Mouse (Mus musculus) kidney, adult 2 months (tissue): ENCODE measurements at regions not wholly inside any gene's neighbourhood (a gene's known extent, or its start where the extent isn't known, plus 50 kb on each side); places are given as distances from the start of the nearest gene placed in this dataset.

Experiments
- DNase-seq: peaks from one replicate; pipeline ENCODE4 v3.0.0; 2021
- H3K27ac ChIP-seq: fragments of 200-500 bp; 2 replicates; pipeline ENCODE4 v1.5.1; 2012; ENCODE audit warnings: low read depth, low read length, control low read depth, inconsistent platforms; ENCODE audit not compliant: insufficient read depth
- H3K27me3 ChIP-seq: fragments of 200-500 bp; replicated peaks from 2 replicates; pipeline ENCODE4 v1.6.1; 2012; ENCODE audit warnings: mild to moderate bottlenecking, moderate library complexity, low read length, inconsistent platforms; ENCODE audit not compliant: control insufficient read depth, insufficient read depth
- H3K36me3 ChIP-seq: fragments of 200-500 bp; 2 replicates; pipeline ENCODE4 v1.6.1; 2012; ENCODE audit warnings: mild to moderate bottlenecking, moderate library complexity, low read length, inconsistent platforms; ENCODE audit not compliant: control insufficient read depth, insufficient read depth
- H3K4me1 ChIP-seq: fragments of 200-500 bp; 2 replicates; pipeline ENCODE4 v1.6.1; 2011; ENCODE audit warnings: low read length; ENCODE audit not compliant: control insufficient read depth, insufficient read depth
- H3K4me3 ChIP-seq: fragments of 200-500 bp; 2 replicates; pipeline ENCODE4 v1.5.1; 2011; ENCODE audit warnings: mild to moderate bottlenecking, low read depth, low read length, control low read depth; ENCODE audit not compliant: insufficient read depth
- CTCF ChIP-seq: fragments of 200-500 bp; conservative IDR thresholded peaks from 2 replicates; pipeline ENCODE4 v1.5.1; 2011; ENCODE audit warnings: low read depth, mild to moderate bottlenecking, control low read depth, low read length, moderate library complexity, mixed read lengths; ENCODE audit not compliant: insufficient read depth, insufficient read length
- POLR2A ChIP-seq: fragments of 200-500 bp; IDR thresholded peaks from one replicate; pipeline ENCODE4 v1.6.1; 2011; ENCODE audit warnings: low read depth, low read length, control low read depth
- WGBS: fragments of 180-500 bp; shearing (Covaris S2); methylation state at CpG from one replicate; pipeline ENCODE4 v1.1.7; 2018; 5-methylcytosine and 5-hydroxymethylcytosine counted together

GRCm38 (mm10) chr1:75639031-75640001 lies 93.2 kb downstream of the Slc4a3 start:
- WGBS, result 74% methylated on average over 8 of the region's 8 CpGs
- H3K4me1 ChIP-seq, result no peaks in the 10 kb centered on the region
- TF ChIP-seq POLR2A (no peak), CTCF (no peak)
- no peak for DNase-seq
- H3K27ac ChIP-seq, result no peak overlapping the region
- H3K4me3 ChIP-seq, result no peak overlapping the region
- H3K27me3 ChIP-seq, result no peaks in the 10 kb centered on the region
- H3K36me3 ChIP-seq, result no peaks in the 10 kb centered on the region

DNA sequence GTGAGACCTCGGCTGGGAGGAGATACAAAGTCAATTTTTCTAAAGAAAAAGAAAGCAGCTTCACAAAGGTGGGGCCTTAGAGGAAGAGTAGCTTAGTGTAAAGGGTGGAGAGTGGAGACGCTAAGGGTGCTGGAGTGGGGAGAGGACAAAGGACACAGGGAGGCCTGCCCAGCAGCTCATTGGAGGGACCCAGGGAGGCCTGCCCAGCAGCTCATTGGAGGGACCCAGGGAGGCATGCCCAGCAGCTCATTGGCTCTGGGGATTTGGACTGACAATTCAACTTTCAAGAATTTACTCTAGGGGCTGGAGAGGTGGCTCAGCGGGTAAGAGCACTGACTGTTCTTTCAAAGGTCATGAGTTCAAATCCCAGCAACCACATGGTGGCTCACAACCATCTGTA lies 96.4 kb downstream of the Slc4a3 start:
- no peak overlapping the region for H3K27ac ChIP-seq
- H3K36me3 ChIP-seq, result no peaks in the 10 kb centered on the region
- WGBS, result 72% methylated on average over 3 of the region's 3 CpGs
- H3K4me3 ChIP-seq, result no peak overlapping the region
- no peak for TF ChIP-seq POLR2A
- no peak for TF ChIP-seq CTCF
- DNase-seq, result no peak
- H3K27me3 ChIP-seq, result no peaks in the 10 kb centered on the region
- H3K4me1 ChIP-seq, result no peaks in the 10 kb centered on the region

DNA sequence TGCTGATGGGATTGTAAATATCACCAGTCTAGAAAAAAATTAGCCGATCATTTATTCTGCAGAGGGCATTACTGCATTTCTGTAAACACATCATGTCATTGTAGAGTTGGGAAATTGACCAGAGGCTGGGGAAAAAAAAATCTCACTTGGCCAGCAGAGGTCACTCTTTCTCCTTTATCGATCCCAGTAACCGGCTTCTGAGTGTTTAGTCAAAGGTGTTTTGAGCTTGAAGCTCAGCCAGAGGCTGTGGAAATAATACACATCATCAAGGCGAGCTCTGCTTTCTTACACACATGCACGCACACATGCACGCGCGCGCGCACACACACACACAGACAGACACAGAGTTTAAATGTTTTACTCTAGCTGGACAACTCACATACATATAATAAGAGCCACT lies 106.5 kb downstream of the Slc4a3 start:
- TF ChIP-seq CTCF, result peak; percentile 14; the same call in 1 of the 2 replicates
- TF ChIP-seq POLR2A, result no peak
- 12% methylated on average over 10 of the region's 10 CpGs for WGBS
- Histone ChIP-seq H3K4me3 (no peak overlapping the region), H3K27me3 (no peaks in the 10 kb centered on the region), H3K27ac (no peak overlapping the region), H3K36me3 (no peaks in the 10 kb centered on the region), H3K4me1 (no peaks in the 10 kb centered on the region)
- peak; percentile 64 for DNase-seq

- no peak for DNase-seq
- Histone ChIP-seq H3K27ac (no peak overlapping the region), H3K36me3 (no peaks in the 10 kb centered on the region), H3K4me1 (no peaks in the 10 kb centered on the region), H3K4me3 (no peak overlapping the region), H3K27me3 (no peaks in the 10 kb centered on the region)
- WGBS, result 49% methylated on average over 3 of the region's 3 CpGs
- TF ChIP-seq CTCF (no peak), POLR2A (no peak)
Observed at GRCm38 (mm10) chr1:75652987-75653573, 107.0 kb downstream of the Slc4a3 start.

GRCm38 (mm10) chr1:75653671-75654076 lies 107.6 kb downstream of the Slc4a3 start:
- Histone ChIP-seq H3K36me3 (no peaks in the 10 kb centered on the region), H3K27ac (no peak overlapping the region), H3K27me3 (no peaks in the 10 kb centered on the region), H3K4me3 (no peak overlapping the region), H3K4me1 (no peaks in the 10 kb centered on the region)
- TF ChIP-seq POLR2A (no peak), CTCF (peak; percentile 76)
- WGBS, result 4% methylated on average over 9 of the region's 9 CpGs
- DNase-seq, result peak; percentile 72

- 79% methylated on average over 4 of the region's 4 CpGs for WGBS
- Histone ChIP-seq H3K27ac (no peak overlapping the region), H3K36me3 (no peaks in the 10 kb centered on the region), H3K27me3 (no peaks in the 10 kb centered on the region), H3K4me1 (no peaks in the 10 kb centered on the region), H3K4me3 (no peak overlapping the region)
- no peak for DNase-seq
- no peak for TF ChIP-seq CTCF
- no peak for TF ChIP-seq POLR2A
Observed at GRCm38 (mm10) chr1:75656592-75656991, 110.5 kb downstream of the Slc4a3 start.

DNA sequence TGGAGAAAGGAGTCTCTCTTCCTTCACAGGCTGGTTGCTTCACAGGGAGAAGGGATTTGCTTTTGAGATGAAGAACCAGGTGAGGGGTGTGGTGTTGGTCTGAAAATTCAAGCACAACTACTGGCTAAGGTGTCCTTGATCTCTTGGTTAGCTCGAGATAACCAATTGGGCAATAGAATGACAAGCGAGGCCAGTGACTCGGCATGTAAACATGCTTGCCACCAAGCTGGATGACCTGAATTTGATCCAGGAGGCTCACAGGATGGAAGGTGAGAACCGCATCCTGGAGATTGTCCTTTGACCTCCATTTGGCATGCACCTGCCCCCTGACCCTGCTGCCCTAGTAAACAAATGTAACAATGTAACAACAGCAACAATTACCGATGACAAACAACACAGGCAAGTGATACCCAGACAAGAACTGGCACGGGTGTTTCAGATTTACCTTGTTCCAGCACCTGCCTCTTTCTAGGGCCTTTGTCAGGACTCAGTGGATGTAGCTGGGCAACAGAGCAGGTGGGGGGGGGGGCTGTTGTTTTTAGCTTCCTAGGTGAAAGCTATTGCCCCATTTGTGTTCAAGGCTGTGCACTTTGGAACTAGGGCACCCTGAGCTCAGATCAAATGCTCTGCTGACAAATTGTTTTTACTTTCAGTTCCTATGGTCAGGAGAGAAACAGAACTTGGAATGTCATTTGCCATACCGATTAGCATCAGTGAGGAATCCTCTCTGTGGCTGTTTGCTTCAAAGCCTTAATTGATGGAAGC lies 114.5 kb downstream of the Slc4a3 start:
- DNase-seq, result no peak
- H3K27ac ChIP-seq, result no peak overlapping the region

More for the DNA sequence above, 114.5 kb downstream of the Slc4a3 start:
- TF ChIP-seq CTCF, result no peak
- no peak for TF ChIP-seq POLR2A
- H3K4me3 ChIP-seq, result no peak overlapping the region
- no peaks in the 10 kb centered on the region for H3K27me3 ChIP-seq
- no peaks in the 10 kb centered on the region for H3K4me1 ChIP-seq
- WGBS, result 58% methylated on average over 7 of the region's 7 CpGs
- H3K36me3 ChIP-seq, result no peaks in the 10 kb centered on the region
